Mouse (Mus musculus) hindbrain, embryonic 15.5 days (tissue): ENCODE results near the gene Ndufb5. TPM values are rescaled to one million over a fixed set of nuclear protein-coding genes. Genes with fewer than 3 reads are reported as not detected.
"Not testable (repeated sequence)": the region's sequence is repeated elsewhere in the genome, so short reads cannot be mapped to it uniquely, and the experiment has no call there.

Source experiments
- ATAC-seq: fragments of 200-750 bp; cut with Nextera tagmentation; 2 replicates; pipeline ENCODE4 v1.8.0; 2017; ENCODE audit warnings: low read depth, moderate number of reproducible peaks, moderate TSS enrichment; ENCODE audit not compliant: low FRiP score
- H3K27ac ChIP-seq: fragments of 300-500 bp; sonication (generic); replicated peaks from 2 replicates; pipeline ENCODE4 v1.5.1; 2015; ENCODE audit warnings: mild to moderate bottlenecking, inconsistent platforms
- H3K27me3 ChIP-seq: fragments of 300-500 bp; sonication (generic); 2 replicates; pipeline ENCODE4 v1.6.1; 2015; ENCODE audit warnings: control low read depth, inconsistent platforms
- H3K36me3 ChIP-seq: fragments of 300-500 bp; sonication (generic); 2 replicates; pipeline ENCODE4 v1.6.1; 2015; ENCODE audit warnings: control low read depth, inconsistent platforms
- H3K4me1 ChIP-seq: fragments of 300-500 bp; sonication (generic); replicated peaks from 2 replicates; pipeline ENCODE4 v1.6.1; 2015; ENCODE audit warnings: control low read depth, inconsistent platforms
- H3K4me2 ChIP-seq: fragments of 300-500 bp; sonication (generic); 2 replicates; pipeline ENCODE4 v1.6.1; 2015; ENCODE audit warnings: moderate library complexity, mild to moderate bottlenecking, inconsistent platforms
- H3K4me3 ChIP-seq: fragments of 300-500 bp; sonication (generic); 2 replicates; pipeline ENCODE4 v1.5.1; 2015; ENCODE audit warnings: mild to moderate bottlenecking, inconsistent platforms
- H3K9ac ChIP-seq: fragments of 300-500 bp; sonication (generic); 2 replicates; pipeline ENCODE4 v1.6.1; 2015; ENCODE audit warnings: inconsistent platforms
- H3K9me3 ChIP-seq: fragments of 300-500 bp; sonication (generic); 2 replicates; pipeline ENCODE4 v1.6.1; 2016; ENCODE audit warnings: control low read depth, inconsistent platforms
- WGBS: fragments of 180-500 bp; shearing (Covaris S2); methylation state at CpG from one replicate; pipeline ENCODE4 v1.1.7; 2015; 5-methylcytosine and 5-hydroxymethylcytosine counted together
- polyA plus RNA-seq: library from polyadenylated mRNA; unstranded; fragments of >200 nt; fragmentation: Nextera tagmentation; extraction: Ambion mirVana; gene quantifications from 2 replicates; pipeline ENCODE4 v1.2.1, GENCODE M21; 2015

Ndufb5 gene
- polyA plus RNA-seq, 1 experiment from 2014 or later = 311 TPM

GRCm38 (mm10) chr3:32704632-32705031, 32.2 kb upstream of the Ndufb5 start:
- whole genome bisulfite sequencing = 89% methylated on average over 10 of the region's 10 CpGs
- not testable (repeated sequence) for ATAC-seq

GRCm38 (mm10) chr3:32705647-32706348, 31.0 kb upstream of the Ndufb5 start, which contains the start of gene Actl6a:
TSS of gene Actl6a (plus strand) at chr3:32706298.
- 85% methylated on average over 9 of the region's 9 CpGs for WGBS
- not testable (repeated sequence) for H3K4me2 ChIP-seq, H3K27me3 ChIP-seq

More at GRCm38 (mm10) chr3:32704632-32705031, 32.2 kb upstream of the Ndufb5 start:
- not testable (repeated sequence) for H3K36me3 ChIP-seq, H3K27ac ChIP-seq, H3K4me1 ChIP-seq, H3K4me3 ChIP-seq, H3K9me3 ChIP-seq, H3K4me2 ChIP-seq, H3K27me3 ChIP-seq, H3K9ac ChIP-seq

GRCm38 (mm10) chr3:32708052-32708367, 28.8 kb upstream of the Ndufb5 start:
- Histone ChIP-seq H3K27ac (0 out of 2 replicates have a peak overlapping the region, but pooled peaks have one; percentile 40), H3K9ac (no peak overlapping the region; the same call in 1 of the 2 replicates), H3K27me3 (no peaks in the 10 kb centered on the region), H3K36me3 (peaks cover 14% of the 10 kb centered on the region), H3K4me1 (peaks cover 15% of the 10 kb centered on the region), H3K9me3 (no peaks in the 10 kb centered on the region), H3K4me3 (peak overlapping the region; percentile 90), H3K4me2 (peak overlapping the region; percentile 67)
- ATAC-seq = no peak
- 3% methylated on average over 4 of the region's 4 CpGs for WGBS

More at GRCm38 (mm10) chr3:32705647-32706348, 31.0 kb upstream of the Ndufb5 start, which contains the start of gene Actl6a:
- not testable (repeated sequence) for H3K4me3 ChIP-seq, H3K27ac ChIP-seq, H3K36me3 ChIP-seq, ATAC-seq, H3K9me3 ChIP-seq, H3K9ac ChIP-seq
- peaks cover 12% of the 10 kb centered on the region for H3K4me1 ChIP-seq

- peak; percentile 100 for ATAC-seq
- Histone ChIP-seq H3K27me3 (no peaks in the 10 kb centered on the region), H3K9me3 (no peaks in the 10 kb centered on the region), H3K4me3 (peak overlapping the region; percentile 90), H3K9ac (peak overlapping the region; percentile 79), H3K27ac (peak overlapping the region; percentile 94), H3K4me2 (peak overlapping the region; percentile 67), H3K4me1 (peaks cover 15% of the 10 kb centered on the region), H3K36me3 (peaks cover 20% of the 10 kb centered on the region)
- WGBS = under 1% methylated on average over 90 of the region's 90 CpGs
Measured at GRCm38 (mm10) chr3:32708368-32709231, 28.2 kb upstream of the Ndufb5 start.

- WGBS = 10% methylated on average over 9 of the region's 9 CpGs
- H3K27ac ChIP-seq = peak overlapping the region; percentile 94
- peak overlapping the region; percentile 79 for H3K9ac ChIP-seq
- H3K9me3 ChIP-seq = no peaks in the 10 kb centered on the region
- H3K4me3 ChIP-seq = peak overlapping the region; percentile 90
- peak overlapping the region; percentile 67 for H3K4me2 ChIP-seq
- peaks cover 28% of the 10 kb centered on the region for H3K36me3 ChIP-seq
- no peaks in the 10 kb centered on the region for H3K27me3 ChIP-seq
- no peak for ATAC-seq
- H3K4me1 ChIP-seq = peaks cover 15% of the 10 kb centered on the region
Measured at GRCm38 (mm10) chr3:32709388-32709787, 27.4 kb upstream of the Ndufb5 start.

GRCm38 (mm10) chr3:32713711-32714110, 23.1 kb upstream of the Ndufb5 start:
- WGBS = 94% methylated on average over 3 of the region's 3 CpGs
- Histone ChIP-seq H3K27me3 (no peaks in the 10 kb centered on the region), H3K9ac (no peak overlapping the region), H3K9me3 (no peaks in the 10 kb centered on the region), H3K27ac (no peak overlapping the region), H3K36me3 (peaks cover 65% of the 10 kb centered on the region), H3K4me1 (peaks cover 15% of the 10 kb centered on the region), H3K4me3 (no peak overlapping the region), H3K4me2 (no peak overlapping the region)
- no peak for ATAC-seq

- H3K4me2 ChIP-seq, H3K4me1 ChIP-seq, H3K27ac ChIP-seq, ATAC-seq, H3K9me3 ChIP-seq, H3K27me3 ChIP-seq, H3K4me3 ChIP-seq, H3K9ac ChIP-seq: not testable (repeated sequence)
- WGBS = 98% methylated on average over 6 of the region's 6 CpGs
- peaks cover 86% of the 10 kb centered on the region for H3K36me3 ChIP-seq
Measured at GRCm38 (mm10) chr3:32717403-32717802, 19.4 kb upstream of the Ndufb5 start.

GRCm38 (mm10) chr3:32718271-32718670, 18.5 kb upstream of the Ndufb5 start:
- Histone ChIP-seq H3K4me3 (no peak overlapping the region), H3K4me2 (no peak overlapping the region), H3K27ac (no peak overlapping the region)

GRCm38 (mm10) chr3:32724191-32724590, 12.6 kb upstream of the Ndufb5 start:
- no peaks in the 10 kb centered on the region for H3K9me3 ChIP-seq
- no peak overlapping the region for H3K4me2 ChIP-seq
- H3K4me1 ChIP-seq = no peaks in the 10 kb centered on the region
- H3K36me3 ChIP-seq = peaks cover 88% of the 10 kb centered on the region
- 94% methylated on average over 7 of the region's 7 CpGs for WGBS
- no peak overlapping the region for H3K9ac ChIP-seq
- no peak for ATAC-seq
- no peak overlapping the region for H3K27ac ChIP-seq
- H3K27me3 ChIP-seq = no peaks in the 10 kb centered on the region
- no peak overlapping the region for H3K4me3 ChIP-seq

More at GRCm38 (mm10) chr3:32718271-32718670, 18.5 kb upstream of the Ndufb5 start:
- peaks cover 86% of the 10 kb centered on the region for H3K36me3 ChIP-seq
- no peaks in the 10 kb centered on the region for H3K4me1 ChIP-seq
- no peak overlapping the region for H3K9ac ChIP-seq
- no peaks in the 10 kb centered on the region for H3K27me3 ChIP-seq
- ATAC-seq = no peak
- H3K9me3 ChIP-seq = no peaks in the 10 kb centered on the region
- WGBS = 93% methylated on average over 5 of the region's 5 CpGs

- H3K9ac ChIP-seq = no peak overlapping the region
- H3K27ac ChIP-seq = no peak overlapping the region
- H3K27me3 ChIP-seq = no peaks in the 10 kb centered on the region
- H3K4me3 ChIP-seq = no peak overlapping the region
- H3K4me2 ChIP-seq = no peak overlapping the region
- H3K36me3 ChIP-seq = peaks cover 88% of the 10 kb centered on the region
- 90% methylated on average over 5 of the region's 5 CpGs for WGBS
- ATAC-seq = no peak
- no peaks in the 10 kb centered on the region for H3K9me3 ChIP-seq
- no peaks in the 10 kb centered on the region for H3K4me1 ChIP-seq
Measured at GRCm38 (mm10) chr3:32725951-32726350, 10.8 kb upstream of the Ndufb5 start.

GRCm38 (mm10) chr3:32727861-32728260, 8.9 kb upstream of the Ndufb5 start:
- no peak for ATAC-seq
- WGBS = 83% methylated on average over 4 of the region's 4 CpGs

GRCm38 (mm10) chr3:32737172-32737655, 424 bp downstream of the Ndufb5 start, which contains the start of gene Mrpl47:
TSS of gene Mrpl47 (minus strand) at chr3:32737605.
- no peaks in the 10 kb centered on the region for H3K27me3 ChIP-seq
- peak within 1 kb of the TSS; percentile 80 for H3K9ac ChIP-seq
- H3K9me3 ChIP-seq = no peaks in the 10 kb centered on the region
- peaks cover 10% of the 10 kb centered on the region for H3K36me3 ChIP-seq
- under 1% methylated on average over 31 of the region's 31 CpGs for WGBS
- H3K27ac ChIP-seq = peak within 1 kb of the TSS; percentile 91
- ATAC-seq = peak; percentile 70
- H3K4me1 ChIP-seq = peaks cover 31% of the 10 kb centered on the region
- peak within 1 kb of the TSS; percentile 67 for H3K4me2 ChIP-seq
- H3K4me3 ChIP-seq = peak within 1 kb of the TSS; percentile 84

More at GRCm38 (mm10) chr3:32727861-32728260, 8.9 kb upstream of the Ndufb5 start:
- H3K4me2 ChIP-seq = no peak overlapping the region
- no peak overlapping the region for H3K9ac ChIP-seq
- no peaks in the 10 kb centered on the region for H3K27me3 ChIP-seq
- no peaks in the 10 kb centered on the region for H3K4me1 ChIP-seq
- H3K27ac ChIP-seq = no peak overlapping the region
- H3K36me3 ChIP-seq = peaks cover 86% of the 10 kb centered on the region
- H3K4me3 ChIP-seq = no peak overlapping the region
- H3K9me3 ChIP-seq = no peaks in the 10 kb centered on the region
